Mouse (Mus musculus): ENCODE measurements at regions not wholly inside any gene's neighbourhood (a gene's known extent, or its start where the extent isn't known, plus 50 kb on each side); places are given as distances from the start of the nearest gene placed in this dataset.

DNA sequence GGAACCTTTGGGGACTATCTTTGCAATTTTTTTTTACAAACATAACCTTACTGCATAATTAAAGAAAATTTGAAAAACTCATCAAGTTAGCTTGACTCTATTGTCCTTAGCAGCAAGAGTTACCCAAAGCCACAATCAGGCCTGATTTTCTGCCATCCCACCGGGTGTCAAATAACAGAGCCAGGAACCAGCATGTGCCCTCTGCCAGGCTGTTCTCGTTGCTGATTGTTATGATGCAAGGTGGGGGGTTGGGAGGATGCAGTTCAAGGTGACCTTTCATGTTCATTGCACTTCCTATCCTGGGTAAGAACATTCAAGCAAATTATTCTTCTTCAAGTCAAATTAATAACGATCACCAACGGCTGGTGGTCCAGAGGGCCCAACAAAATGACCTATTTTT, 370.6 kb upstream of the Zdhhc25 start:
- DNase-seq: no peak

DNA sequence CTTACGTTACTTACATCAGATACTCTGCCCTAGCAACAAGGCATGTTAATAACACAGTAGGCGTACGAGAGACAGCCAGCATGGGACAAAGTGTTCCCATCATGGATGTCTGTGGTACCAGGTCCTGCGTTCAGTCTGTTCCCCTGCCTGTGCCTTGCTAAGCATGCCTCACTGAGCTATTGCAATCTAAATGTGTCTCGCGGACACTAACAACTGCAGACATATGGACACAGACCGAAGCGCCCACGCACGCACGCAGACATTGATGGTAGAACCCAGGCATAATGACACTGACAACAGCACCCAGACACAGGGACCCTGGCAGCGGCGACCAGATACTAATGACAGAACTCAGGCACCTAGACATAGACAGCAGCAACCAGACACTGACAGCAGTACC, 355.5 kb upstream of the Zdhhc25 start:
- DNase-seq: no peak

DNA sequence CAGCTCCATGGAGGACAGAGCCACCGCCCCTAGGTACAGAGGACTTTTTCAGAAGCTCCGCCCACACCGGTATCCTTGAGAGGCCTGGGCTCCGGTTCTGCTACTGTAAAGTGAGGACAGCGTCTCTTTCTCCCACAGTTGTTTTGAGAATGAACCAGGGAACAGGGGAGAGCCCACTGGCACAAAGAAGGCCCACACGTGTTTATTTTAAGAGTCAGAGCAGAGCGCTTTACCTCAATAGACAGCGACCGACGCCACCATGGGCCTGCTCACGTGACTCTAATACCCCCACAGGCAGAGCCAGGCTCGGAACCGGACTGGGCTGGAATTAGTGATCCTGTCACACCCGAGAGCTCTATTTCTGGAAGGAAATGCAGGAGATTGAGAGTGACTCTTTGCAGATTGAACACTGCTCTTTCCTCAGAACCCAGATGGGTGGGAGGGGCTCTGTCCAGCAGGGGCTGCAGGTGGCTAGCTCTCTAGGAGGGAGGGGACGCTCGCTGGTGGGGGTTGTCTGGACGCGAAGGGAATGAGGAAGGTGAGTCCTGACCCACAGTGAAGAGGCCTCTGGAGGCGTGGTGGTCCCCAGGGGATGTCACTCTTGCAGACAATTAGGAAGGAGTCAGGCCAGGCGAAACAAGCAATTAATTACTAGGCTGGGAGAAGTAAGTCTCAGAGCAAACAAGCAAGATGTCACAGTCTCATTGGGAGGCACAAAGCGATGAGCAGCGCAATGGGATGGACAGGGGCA, 354.4 kb upstream of the Zdhhc25 start:
- DNase-seq: no peak

DNA sequence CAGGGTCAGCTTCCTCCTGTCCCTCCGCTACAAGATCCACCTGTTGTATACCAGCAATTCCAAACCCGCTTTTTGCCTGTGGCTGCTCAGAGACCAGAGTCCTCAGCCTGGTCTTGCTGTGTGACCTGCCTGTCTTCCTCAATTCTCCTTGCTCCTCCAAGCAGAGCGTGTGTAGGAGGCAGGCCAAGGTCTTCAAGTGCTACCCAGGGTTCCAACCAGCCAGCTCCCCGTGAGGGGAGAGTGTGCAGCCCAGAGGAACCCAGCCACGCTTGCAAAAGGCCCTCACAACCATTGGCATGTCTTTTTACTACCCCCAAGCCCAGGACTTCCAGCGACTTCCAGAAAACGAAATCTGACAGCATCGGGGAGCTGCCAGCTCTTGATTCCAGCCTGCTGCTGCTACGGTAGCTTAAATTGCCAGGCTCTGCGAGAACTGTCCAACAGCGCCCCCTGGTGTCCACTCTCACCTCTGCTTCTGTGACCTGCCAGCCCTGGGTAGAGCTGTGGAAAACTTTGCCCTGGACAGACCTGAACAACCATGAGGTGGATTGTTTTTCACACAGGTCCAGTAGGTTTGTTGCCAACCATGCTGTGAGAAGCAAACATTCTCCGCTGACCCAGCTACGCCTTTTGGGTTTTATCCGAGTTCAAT, 352.0 kb upstream of the Zdhhc25 start:
- peak; percentile 45 for DNase-seq

DNA sequence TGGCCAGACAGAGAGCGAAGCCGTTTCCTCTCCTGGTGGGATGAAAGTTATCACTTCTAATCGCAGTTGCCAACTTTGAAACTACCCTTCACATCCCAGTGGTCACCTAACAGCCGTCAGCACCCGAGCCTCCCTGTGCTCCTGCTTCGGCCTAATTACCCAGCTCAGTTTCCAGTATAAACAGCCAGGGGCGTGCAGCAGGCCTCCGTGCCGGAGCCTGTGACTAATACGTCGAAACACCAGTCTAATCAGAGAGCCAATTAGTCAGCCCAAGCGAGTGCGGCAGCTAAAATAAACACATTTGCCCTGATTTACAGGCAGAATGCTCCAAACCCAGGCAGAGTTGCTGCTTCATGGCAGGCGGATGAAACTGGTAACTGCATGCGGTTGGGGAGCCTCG, 312.1 kb upstream of the Zdhhc25 start:
- no peak for DNase-seq

DNA sequence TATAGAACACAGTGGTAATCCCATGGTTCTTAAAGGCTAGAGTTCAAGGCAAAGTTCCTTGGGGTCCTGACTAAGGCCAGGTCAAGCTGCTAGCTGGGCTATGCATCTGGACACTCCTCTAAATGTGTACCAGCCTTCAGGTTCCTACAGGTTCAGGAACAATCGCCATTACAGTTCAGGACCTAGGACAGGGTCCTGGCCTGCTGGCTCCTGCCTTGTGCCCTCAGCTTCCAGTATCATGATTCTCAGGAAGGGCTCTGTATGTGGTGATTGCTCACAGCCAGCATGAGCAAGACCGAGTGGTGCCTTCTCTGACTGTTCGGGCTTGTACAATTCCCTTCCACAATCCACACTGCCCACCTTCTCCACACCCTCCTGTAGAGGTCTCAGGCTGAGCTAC, 311.4 kb upstream of the Zdhhc25 start:
- DNase-seq: no peak

DNA sequence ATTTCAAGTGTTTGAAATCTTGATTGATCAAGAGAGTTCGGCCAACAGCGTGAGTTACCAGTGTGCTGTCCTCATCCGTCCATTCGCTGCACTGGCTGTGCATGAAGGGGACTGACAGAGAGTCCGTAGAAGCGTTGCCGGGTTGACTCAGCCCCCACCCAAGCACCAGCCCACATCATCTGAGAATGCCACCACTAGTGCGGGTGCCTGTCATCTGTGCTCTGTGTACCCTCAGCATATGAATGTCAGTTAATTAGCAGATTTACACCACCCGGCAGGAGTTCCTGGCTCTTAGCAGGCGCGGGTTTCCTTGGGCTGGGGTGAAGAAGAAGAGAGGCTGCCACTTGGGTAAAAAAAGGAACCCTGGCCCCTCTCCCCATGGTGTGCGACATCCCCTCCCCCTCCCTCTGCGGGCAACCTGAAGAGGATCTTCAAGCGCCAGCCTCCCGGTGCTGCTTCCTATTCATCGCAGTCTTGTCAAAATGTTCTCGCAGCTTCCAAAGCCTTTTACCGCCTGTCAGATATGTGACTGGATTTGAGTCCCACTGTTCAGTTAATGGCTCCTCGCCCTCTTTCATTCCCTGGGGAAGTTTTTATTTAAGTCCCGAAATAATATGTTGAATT, 309.2 kb upstream of the Zdhhc25 start:
- no peak for DNase-seq

DNA sequence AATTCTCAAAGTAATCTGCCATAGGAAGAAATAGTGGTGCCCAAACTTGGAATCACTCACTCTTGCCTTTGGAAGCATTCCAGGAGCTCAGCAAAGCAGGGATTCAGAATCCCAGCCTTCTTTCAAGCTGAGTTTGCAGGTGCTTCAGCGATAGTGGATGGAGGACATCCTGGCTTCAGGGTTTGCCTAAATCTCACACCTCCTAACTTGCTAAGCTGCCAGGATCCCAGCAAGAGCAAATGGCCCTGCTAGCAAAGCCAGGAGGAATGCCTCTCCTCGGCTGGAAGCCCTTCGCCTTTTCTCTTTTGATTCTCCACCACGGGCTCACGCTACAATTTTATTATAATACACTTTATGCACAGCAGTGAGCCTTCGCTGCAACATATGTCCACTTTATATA, 301.0 kb upstream of the Zdhhc25 start:
- DNase-seq: no peak

DNA sequence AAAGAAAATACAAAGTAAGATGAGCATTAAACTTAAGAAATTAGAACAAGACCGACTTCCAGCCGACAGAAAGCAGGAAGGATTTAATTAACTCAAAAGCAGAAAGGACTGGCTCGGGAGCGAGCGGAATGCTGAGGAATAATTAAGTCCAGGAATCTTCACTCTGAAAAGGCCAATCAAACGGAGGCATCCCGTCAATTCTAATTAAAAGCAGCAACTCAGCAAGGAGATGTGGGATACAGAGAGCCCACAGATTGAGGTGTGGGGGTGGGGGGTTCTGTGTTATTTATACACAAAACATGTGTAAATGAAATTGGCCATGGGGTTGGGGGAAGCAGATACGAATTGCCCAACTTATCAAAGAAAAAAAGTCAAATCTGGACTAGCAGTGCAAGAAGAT, 288.9 kb upstream of the Zdhhc25 start:
- DNase-seq: no peak

DNA sequence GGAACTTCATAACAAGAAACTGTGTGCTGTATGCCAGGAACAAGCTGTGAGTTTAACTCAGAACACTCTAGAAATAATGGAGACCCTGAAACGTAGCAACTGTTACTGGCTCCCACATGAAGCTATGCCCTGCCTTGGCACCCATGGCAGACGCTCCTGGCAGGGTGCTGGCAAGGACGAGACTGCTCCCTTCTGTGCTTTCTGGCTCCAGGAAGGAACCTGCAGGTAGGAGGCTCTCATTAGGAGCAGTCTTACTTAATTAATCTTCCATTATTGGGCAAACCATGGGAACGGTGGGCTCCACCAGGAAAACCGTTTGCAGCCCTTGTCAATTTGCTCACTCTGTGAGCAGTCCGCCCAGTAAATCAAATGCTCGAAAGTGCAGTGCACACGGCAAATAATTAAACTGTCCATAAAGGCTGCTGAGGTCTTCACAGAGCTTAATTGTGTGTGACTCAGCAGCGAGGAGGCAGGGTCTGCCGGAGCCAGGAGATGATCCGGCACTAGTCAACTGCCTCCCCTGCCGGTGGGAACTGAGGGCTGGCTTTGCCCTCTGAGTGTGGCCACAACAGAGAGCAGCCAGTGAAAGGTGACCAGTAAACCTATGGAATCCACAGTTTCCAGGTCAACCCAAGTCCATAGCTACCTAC, 285.2 kb upstream of the Zdhhc25 start:
- DNase-seq: no peak

DNA sequence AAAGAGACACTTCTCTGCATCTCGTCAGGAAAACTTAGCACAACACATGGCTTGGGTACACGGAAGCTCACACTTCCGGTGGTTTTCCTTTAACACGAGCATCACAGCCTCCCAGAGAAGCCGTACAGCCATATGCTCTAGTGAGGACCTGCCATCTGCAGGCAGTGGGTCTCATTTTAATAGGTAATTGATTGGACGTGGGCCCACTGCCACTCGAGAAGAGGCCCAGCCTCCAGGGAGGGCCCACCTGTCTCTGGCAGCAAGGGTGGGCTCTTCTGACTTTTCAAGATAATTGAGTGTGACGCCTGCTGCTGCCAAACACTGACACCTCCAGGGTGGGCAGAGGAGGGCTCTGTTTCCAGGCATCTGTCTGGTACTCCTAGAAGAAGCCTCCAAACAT, 282.1 kb upstream of the Zdhhc25 start:
- no peak for DNase-seq

DNA sequence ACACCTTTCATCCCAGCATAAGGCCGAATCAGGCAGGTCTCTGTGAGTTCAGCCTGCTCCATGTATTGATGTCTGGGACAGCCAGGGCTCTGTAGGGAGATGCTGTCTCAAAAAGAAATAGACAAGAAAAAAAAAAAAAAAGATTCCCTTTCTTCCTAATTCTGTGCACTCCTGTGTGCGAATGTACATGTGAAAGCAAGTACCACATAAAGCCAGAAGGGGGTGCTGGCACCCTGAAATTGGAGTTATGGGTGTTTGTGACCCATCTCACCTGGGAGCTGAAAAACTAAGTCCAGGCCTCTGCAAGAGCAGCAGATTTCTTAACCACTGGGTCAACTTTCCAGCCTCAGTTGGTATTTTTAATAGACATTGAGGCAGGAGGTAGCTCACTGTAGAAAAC, 280.6 kb upstream of the Zdhhc25 start:
- DNase-seq: no peak

DNA sequence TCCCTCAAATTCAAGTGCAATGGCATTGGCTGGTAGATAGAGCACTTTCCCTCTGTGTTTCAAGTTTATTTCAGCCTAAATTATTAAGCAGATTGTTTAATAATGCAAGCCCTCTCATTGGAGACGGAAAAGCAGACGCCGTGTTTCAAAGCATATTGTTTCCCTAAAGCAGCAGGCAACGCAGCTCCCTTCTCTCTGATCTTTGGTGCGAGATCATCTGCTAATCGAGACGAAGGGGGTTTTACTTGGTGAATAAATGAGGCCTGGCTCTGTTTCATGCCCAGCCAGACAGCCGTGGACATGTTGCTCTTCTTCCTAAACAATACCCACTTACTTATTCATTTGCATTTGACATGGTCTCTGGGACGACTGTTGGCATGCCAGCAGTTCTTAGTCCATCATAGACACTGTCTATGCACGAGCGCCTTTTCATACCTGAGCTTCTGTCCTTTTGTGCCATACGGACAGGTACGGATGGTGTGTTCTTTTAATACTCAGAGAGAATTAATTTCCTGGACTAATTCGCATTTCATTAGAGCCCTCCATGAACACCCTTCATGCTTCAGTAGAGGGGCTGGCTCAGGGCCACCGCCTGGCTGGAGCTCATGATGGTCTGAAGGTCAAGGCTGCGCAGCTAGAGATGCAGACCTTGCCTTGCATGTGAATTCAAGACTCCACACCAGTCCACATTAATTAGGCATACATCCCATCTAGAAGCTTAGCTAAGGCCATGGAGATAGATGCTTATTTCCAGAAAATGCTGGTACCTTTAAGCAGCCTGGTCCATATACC, 276.3 kb upstream of the Zdhhc25 start:
- DNase-seq: no peak

DNA sequence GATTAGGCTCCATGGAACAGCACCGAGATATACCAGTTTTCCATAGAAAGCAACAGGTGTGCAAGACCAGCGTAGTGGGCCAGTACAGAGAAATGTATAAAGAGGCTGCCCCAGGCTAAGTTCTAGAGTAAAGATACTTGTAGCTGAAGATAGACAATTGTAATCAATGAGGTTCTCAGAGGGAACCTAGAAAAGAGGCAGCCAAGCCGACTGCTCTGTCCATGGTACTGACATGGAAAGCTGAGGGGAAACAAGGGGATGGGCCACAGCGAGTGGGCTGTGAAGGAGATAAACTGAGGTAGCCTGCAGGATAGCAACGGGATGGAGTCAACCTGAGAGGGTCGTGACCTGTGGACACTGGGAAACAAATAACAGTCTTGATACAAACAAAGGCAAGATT, 275.0 kb upstream of the Zdhhc25 start:
- DNase-seq: no peak

DNA sequence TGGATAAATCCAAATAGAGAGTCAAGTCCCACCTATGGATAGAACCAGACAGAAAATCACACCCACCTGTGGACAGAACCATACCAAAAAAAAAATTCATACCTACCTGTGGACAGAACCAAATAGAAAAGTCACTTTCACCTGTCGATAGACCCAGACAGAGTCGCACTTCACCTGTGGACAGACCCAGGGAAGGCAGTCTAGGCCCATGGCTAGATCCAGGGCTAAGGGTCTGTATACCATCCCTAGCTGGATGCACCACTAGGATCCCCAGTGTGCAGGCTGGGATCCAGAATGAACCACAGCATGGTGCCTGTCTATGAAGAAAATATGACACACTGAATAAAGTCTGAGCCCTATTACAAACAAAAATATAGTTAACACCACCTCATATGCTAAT, 246.9 kb upstream of the Zdhhc25 start:
- no peak for DNase-seq

DNA sequence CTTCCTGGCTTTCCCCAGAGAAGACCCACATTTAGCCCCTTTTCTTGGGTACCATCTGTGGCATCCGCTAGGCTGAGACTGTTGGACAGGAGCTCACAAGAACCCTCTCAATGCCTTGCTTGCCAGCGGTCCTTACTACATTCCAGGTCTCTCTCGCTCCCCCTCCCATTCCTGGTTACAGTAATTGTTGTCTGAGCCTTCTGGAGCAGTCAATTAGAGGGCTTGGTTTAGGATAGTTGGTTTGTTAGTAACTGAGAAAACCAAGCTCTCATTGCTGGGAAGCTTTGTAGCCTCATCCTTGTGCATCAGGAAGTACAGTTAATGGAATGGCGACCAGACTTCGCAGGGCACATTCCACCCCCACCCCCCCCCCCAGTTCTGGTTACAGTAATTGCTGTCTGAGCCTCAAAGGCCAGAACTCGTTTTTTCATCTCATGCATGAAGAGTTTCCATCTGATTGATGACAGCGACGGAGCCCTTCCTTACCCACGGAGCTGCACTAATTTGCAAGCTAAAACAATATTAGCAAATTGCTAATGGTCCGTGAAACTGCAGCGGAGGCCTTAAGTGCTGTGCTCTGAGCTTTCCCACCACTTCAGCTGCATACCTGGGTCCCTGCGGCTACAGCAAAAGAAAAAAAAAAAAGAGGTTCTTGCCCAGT, 239.6 kb upstream of the Zdhhc25 start:
- DNase-seq: no peak

DNA sequence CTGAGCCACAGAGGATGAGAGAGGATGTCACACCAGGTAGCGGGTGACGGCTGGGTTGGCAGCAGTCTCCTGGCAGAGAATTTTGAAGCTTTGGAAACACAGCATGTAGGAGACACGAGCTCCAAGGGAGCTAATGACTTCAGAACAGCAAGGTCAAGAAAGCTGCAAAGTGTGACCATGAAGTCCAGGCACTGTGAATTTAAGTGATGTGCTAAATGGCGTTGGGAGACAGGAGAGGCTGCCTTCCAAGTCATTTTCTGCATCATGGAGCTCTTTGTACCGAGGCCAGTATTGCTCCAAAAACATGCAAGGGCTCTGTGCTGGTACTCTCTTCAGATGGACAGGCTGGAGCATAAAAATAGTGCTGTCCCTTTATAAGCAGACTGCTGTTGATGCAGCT, 238.8 kb upstream of the Zdhhc25 start:
- no peak for DNase-seq

DNA sequence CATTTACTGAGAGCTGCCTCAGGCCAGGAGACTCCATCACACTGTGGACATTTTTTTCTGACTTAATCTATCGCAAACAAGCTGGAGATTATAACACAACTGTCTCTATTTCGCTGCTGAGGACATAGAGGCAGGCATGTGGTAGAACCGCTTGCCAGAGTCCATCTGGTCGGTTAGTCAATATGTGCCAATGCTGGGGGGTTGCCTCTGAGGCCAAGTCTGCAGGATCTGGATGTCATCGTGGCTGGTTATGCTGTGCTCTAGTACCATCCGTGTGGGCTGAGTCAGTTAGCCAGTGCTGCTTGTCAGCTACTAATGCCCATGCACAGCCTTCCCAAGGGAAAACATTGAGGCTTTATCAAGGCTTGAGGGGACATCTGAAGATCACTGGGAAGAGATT, 237.1 kb upstream of the Zdhhc25 start:
- DNase-seq: no peak

DNA sequence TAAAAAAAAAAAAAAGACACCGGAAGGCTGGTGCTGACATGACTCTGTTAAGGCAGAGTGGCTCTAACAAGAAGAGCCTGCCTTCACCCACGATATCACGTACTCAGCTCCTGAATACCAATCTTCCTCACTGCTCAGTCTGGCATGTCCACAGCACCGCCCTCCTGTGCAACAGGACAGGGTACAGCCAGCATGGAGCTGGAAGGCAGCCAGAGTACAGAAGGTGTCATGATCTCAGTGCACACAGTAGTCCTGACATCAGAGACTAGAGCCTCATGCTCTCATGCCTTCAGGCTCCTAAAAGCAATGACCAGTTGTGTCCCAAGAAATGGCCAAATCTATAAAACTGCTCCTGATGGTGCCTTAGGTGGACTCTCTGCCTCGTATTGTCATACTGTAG, 229.7 kb upstream of the Zdhhc25 start:
- DNase-seq: no peak

DNA sequence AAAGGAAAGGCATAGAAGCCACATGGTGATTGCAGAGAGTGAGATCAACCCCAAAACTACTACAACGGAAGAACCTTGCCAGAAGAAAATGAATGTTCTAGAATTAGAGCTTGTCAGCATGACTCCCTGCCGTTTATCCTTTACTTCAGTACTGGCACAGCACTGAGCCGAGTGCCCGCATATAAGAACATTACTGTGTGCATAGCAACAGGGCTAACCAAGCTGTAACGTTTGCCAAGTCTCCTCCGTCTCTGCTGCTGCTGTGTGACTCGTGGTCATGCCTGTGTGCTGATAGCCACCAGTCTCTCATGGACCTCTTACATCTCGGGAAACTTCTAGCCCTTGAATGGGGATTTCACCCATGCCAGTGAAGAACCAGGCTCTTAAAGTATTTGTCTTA, 228.1 kb upstream of the Zdhhc25 start:
- DNase-seq: no peak

DNA sequence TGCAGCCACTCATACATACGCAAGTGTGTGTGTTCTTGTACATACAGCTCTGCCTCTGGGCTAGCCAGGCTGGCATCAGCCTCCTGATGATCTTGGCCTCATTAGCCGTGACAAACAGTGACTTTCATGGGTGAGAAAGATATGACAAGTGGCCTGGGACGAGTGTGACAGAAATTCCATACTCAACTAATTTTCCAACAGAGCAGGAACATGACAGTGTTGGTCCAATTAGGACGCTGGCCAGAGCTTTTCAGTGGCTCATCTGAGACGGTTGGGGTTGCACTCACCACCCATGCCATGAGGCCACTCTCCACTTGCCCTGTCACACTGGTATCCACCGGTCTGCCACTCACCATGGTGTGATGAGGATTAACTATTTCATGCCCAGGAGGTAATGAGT, 226.2 kb upstream of the Zdhhc25 start:
- DNase-seq: no peak

DNA sequence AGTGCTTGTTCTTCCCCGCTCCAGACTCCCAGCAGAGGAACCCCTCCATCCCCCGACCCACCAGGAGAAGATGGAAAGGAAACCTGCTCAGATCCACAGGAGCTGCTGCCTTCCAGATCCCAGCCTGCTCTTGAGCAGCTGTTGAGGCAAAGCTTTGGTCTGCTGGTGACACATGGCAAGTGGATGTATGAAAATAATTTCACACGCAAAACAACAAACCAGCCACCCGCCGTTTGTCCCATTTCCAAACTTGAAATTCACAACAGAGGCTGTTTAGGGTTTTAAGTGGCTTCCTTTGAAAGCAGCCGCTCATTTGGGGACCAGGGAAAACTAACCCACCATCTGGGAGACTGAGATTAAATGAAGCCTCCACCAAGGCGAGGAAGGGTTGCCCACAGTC, 220.8 kb upstream of the Zdhhc25 start:
- no peak for DNase-seq
